Mouse (Mus musculus): ENCODE data around the gene Naif1. TPM values are rescaled to one million over a fixed set of nuclear protein-coding genes. Genes with fewer than 3 reads are reported as not detected.

The Naif1 gene
- polyA plus RNA-seq (2017; shearing (Covaris generic)): 8.3 TPM

DNA sequence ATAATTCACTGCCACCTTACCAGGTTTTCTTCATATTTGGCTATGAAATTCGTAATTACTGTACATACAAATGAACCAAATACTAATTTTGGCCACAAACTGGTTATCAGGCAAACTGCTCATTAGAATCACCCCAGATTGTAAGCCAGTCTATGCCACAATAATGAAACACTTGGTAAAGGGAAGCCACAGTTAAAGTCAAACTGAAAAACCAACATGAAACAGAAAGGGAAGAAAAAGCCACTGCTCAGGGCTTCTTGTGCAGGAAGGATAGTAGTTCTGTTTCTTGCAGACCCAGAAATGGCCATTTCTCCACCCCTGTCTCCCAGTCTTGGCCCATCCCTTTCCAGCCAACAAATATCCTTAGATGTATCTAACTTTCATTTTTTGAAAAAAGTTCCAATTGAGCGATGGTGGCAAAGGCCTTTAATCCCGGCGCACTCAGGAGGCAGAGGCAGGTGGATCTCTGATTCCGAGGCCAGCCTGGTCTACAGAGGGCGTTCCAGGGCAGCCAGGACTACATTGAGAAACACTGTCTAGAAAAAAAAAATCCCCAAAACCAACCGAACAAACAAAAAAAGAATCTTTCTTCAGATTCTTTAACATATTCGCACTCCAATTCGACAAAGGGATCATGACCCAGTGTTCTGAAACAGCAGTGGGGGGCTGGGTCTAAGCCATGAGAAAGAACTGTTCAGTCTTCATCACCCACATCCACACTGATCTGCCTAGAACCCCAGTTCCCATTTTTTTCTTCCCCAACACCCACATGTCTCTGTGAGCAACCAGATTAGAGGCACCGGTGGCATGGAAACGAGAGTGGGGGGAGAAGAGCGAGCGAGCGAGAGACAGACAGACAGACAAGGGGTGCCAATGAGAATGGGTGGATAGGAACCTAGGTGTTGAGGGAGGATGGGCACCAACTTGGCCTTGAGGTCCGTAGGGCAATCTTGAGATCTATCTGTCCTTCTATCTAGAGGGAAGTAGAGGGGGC lies at the start of gene Naif1:
Naif1 (plus strand) TSS at position 697 of the 994 bp plus-strand sequence.

DNA sequence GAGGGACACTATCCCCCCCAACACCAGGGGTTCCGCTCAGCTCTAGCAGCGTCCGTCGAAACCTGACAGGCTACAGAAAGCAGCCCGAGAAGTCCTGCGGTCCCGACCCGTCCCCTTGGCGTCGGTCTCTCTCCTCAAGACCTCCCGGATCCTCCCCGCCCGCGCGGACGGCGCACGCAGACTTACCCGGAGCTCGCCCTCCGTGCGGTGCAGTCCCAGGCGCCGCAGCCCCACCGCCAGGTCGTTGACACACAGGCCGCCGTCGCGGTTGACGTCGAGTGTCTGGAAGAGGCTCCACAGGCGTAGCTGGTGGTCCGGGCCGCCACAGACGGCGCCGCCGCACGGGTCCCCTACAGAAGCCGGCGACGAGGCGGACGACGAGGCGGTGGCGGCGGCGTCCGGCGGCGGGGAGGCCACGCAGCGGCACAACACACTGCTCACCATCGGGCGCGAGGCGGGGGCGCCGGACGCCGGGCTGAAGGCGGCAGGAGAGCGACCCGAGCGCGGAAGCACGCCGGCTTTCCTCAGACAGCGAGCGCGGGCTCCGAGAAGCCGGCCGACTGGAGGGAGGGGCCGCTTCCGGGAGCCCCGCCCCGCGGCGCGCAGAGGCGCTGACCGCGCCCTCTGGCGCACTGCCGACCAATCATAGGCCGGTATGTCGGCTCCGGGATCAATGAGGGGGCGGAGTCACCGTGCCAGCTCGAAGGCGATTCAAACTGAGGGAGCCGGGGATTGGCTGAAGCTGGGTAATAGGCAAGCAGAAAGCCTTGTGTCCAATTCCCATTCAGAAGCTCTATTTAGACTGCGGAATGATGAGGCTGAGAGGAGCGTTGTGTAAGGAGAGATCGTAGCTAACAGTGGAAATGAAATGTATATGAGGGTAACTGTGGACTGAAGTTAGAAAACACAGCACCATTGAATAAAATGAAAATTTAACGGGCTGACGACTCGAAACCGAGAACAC lies 906 bp downstream of the Naif1 start, which contains the start of gene Slc25a25:
Slc25a25 (minus strand) TSS at position 565 of the 964 bp plus-strand sequence.

Other genes starting within 250 kb of the Naif1 start
- gene Pomt1, start 213.9 kb upstream of the Naif1 start, polyA plus RNA-seq (2017; shearing (Covaris generic)): 11.7 TPM
- gene Uck1, start 190.3 kb upstream of the Naif1 start, polyA plus RNA-seq (2017; shearing (Covaris generic)): 90.7 TPM
- gene Golga2, start 163.1 kb upstream of the Naif1 start, polyA plus RNA-seq (2017; shearing (Covaris generic)): 45.3 TPM
- 279 TPM for gene Swi5, start 162.4 kb upstream of the Naif1 start, polyA plus RNA-seq (2017; shearing (Covaris generic))
- 122 TPM for gene Ciz1, start 98.1 kb upstream of the Naif1 start, polyA plus RNA-seq (2017; shearing (Covaris generic))
- not detected for gene Dnm1, start 97.1 kb upstream of the Naif1 start, polyA plus RNA-seq (2017; shearing (Covaris generic))
- gene 1110008P14Rik, start 68.5 kb upstream of the Naif1 start, polyA plus RNA-seq (2017; shearing (Covaris generic)): 85.2 TPM
- not detected for gene Lcn2, start 62.2 kb upstream of the Naif1 start, polyA plus RNA-seq (2017; shearing (Covaris generic))
- gene Ptges2, start 54.6 kb upstream of the Naif1 start, polyA plus RNA-seq (2017; shearing (Covaris generic)): 2.2 TPM
- gene Slc25a25, start 988 bp downstream of the Naif1 start, polyA plus RNA-seq (2017; shearing (Covaris generic)): 4.1 TPM
- gene Fam102a, start 84.9 kb downstream of the Naif1 start, polyA plus RNA-seq (2017; shearing (Covaris generic)): 59.5 TPM
- gene Dpm2, start 120.4 kb downstream of the Naif1 start, polyA plus RNA-seq (2017; shearing (Covaris generic)): 142 TPM
- gene Pip5kl1, start 124.3 kb downstream of the Naif1 start, polyA plus RNA-seq (2017; shearing (Covaris generic)): not detected
- gene 9430097D07Rik, start 125.2 kb downstream of the Naif1 start, polyA plus RNA-seq (2017; shearing (Covaris generic)): not detected
- gene St6galnac4, start 136.6 kb downstream of the Naif1 start, polyA plus RNA-seq (2017; shearing (Covaris generic)): 47.0 TPM
- gene St6galnac6, start 149.3 kb downstream of the Naif1 start, polyA plus RNA-seq (2017; shearing (Covaris generic)): 3.4 TPM
- not detected for gene Ak1, start 171.3 kb downstream of the Naif1 start, polyA plus RNA-seq (2017; shearing (Covaris generic))
- 0.23 TPM for gene Eng, start 196.1 kb downstream of the Naif1 start, polyA plus RNA-seq (2017; shearing (Covaris generic))